Mouse (Mus musculus) cortical plate, adult 2 months (tissue): ENCODE measurements around the gene Acp2. TPM values are rescaled to one million over a fixed set of nuclear protein-coding genes. Genes with fewer than 3 reads are reported as not detected.
A peak's percentile ranks its signal among the peaks of the same experiment; 100 is the strongest.
"Not testable (repeated sequence)": the region's sequence is repeated elsewhere in the genome, so short reads cannot be mapped to it uniquely, and the experiment has no call there.

Experiments
- H3K27ac ChIP-seq: fragments of 200-500 bp; 2 replicates; pipeline ENCODE4 v1.5.1; 2012; ENCODE audit warnings: low read length, control low read depth, inconsistent platforms; ENCODE audit not compliant: insufficient read depth
- H3K4me1 ChIP-seq: fragments of 200-500 bp; 2 replicates; pipeline ENCODE4 v1.6.1; 2011; ENCODE audit warnings: low read length; ENCODE audit not compliant: control insufficient read depth, insufficient read depth
- H3K4me3 ChIP-seq: fragments of 200-500 bp; 2 replicates; pipeline ENCODE4 v1.5.1; 2011; ENCODE audit warnings: mild to moderate bottlenecking, low read length, control low read depth; ENCODE audit not compliant: insufficient read depth
- CTCF ChIP-seq: fragments of 200-500 bp; IDR thresholded peaks from 2 replicates; pipeline ENCODE4 v1.5.1; 2011; ENCODE audit warnings: mild to moderate bottlenecking, control low read depth, low read length; ENCODE audit not compliant: insufficient read depth; ENCODE audit errors: extremely low read depth
- POLR2A ChIP-seq: fragments of 200-500 bp; IDR thresholded peaks from 2 replicates; pipeline ENCODE4 v1.6.1; 2011; ENCODE audit warnings: mild to moderate bottlenecking, low read length, control low read depth; ENCODE audit not compliant: insufficient read depth; ENCODE audit errors: extremely low read depth
- polyA plus RNA-seq: library from polyadenylated mRNA; depleted of rRNA; stranded (reverse); fragments of >200 nt; gene quantifications from 2 replicates; pipeline ENCODE4 v1.2.3, GENCODE M21; 2012

The Acp2 gene
- polyA plus RNA-seq, 1 experiment = 34.2 TPM

DNA sequence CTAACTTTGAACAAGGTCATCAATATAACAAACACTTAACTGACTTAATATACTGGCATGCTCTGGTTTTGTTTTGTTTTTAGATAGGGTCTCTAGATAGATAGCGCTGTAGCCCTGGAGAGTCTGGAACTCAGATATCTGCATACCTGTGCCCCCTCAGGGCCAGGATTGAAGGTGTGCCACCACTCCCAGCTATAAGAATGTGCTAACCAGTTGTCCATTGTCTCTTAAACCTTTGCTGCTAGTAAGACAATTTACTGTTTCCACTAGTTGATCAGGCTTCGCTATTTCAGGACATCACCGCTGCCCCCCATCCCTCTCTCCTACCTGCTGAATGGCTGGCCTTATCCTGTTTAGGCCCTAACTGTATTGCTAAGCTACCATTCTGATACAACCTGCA is 17.8 kb downstream of the Acp2 start:
- no peak overlapping the region for H3K27ac ChIP-seq
- no peak for TF ChIP-seq POLR2A
- no peak for TF ChIP-seq CTCF
- H3K4me1 ChIP-seq = peaks cover 2% of the 10 kb centered on the region
- no peak overlapping the region for H3K4me3 ChIP-seq

DNA sequence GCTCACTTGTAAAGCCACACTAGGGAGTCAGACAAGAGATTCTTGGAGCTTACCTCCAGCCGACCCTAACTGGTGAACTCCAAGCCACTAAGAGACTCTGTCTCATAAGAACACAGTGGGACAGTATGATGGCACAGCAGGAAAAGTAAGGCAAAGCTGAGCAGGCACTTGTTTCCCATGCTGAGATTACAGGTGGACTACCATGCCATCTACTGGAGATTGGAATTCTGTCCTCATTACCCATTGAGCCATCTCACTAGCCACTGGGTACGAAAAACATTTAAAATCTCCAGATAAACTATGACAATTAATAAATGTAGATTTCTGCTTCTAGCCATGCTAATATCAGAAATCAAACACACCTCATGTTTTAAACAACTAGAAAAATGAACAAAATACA is 20.9 kb downstream of the Acp2 start:
- no peak overlapping the region for H3K4me3 ChIP-seq
- no peaks in the 10 kb centered on the region for H3K4me1 ChIP-seq
- TF ChIP-seq CTCF = peak; percentile 45
- no peak for TF ChIP-seq POLR2A
- H3K27ac ChIP-seq = no peak overlapping the region

DNA sequence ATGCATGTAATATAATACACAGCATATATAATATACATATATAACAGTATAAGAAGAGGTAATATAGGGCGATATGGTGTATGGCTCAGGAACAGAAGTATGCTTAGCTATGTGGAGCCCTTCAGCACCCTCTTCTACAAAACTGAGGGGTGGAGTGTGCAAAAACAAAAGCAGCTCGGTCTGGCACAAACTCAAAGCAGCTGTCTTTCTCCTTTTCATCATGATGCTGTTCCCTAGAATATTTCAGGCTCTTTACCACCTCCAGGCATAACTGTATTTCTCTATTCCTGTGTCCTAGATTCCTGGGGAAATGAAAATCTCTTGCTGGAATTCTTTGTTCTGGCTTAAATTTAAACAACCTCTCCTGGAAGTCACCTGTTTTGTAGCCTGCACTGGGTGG is 27.1 kb downstream of the Acp2 start:
- TF ChIP-seq CTCF = no peak
- TF ChIP-seq POLR2A = no peak
- Histone ChIP-seq H3K27ac (peak overlapping the region; percentile 84), H3K4me1 (peaks cover 1% of the 10 kb centered on the region; the same call in 1 of the 2 replicates), H3K4me3 (no peak overlapping the region)

DNA sequence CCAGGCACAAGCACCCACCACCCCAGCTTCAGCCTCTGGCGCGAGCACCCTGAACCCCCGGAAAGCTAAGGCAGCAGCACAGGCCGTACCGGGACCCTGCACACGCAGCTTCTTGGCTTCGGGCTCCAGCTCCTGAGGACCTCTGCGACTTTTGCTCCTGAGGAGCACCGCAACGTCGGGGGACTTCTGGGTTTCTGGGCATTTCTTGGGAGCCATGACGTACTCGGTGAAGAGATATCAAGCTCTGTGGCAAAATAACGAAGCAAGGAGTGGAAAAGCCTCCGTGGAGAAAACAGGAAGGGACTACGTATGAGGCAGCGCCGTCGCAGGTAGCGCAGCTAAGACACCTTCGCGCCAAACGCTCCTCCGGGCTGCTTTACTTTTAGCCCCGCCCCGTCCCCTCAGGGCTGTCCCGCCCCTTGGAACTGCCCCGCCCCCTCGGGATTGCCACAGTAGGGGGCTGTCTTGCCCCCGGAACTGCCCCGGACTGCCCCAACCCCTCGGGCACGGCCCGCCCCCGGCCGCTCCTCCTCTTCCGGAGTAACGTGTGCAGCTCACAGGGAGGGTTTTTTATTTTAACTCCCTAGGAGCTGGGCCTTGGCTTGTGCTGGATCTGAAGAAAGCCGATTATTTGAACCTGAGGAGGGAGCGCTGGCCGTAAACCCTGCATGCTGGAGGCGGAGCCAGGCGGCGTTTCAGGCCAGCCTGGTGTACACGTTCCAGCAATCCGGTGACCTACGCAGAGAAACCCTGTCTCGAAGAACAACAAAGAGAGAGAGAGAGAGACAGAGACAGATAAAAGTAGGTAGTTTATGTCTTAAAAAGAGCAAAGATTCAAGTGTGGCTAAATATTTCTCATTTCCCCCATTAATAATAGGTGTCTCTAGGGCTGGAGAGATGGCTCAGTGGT is 34.2 kb downstream of the Acp2 start, which contains the start of gene Ddb2:
Ddb2 (minus strand) TSS at position 382 of the 910 bp plus-strand sequence.
- Histone ChIP-seq H3K4me3 (peak within 1 kb of the TSS; percentile 93), H3K4me1 (no peaks in the 10 kb centered on the region; the same call in 1 of the 2 replicates), H3K27ac (peak within 1 kb of the TSS; percentile 20; the same call in 1 of the 2 replicates)
- TF ChIP-seq POLR2A = peak; percentile 44; the same call in 1 of the 2 replicates
- TF ChIP-seq CTCF = no peak

DNA sequence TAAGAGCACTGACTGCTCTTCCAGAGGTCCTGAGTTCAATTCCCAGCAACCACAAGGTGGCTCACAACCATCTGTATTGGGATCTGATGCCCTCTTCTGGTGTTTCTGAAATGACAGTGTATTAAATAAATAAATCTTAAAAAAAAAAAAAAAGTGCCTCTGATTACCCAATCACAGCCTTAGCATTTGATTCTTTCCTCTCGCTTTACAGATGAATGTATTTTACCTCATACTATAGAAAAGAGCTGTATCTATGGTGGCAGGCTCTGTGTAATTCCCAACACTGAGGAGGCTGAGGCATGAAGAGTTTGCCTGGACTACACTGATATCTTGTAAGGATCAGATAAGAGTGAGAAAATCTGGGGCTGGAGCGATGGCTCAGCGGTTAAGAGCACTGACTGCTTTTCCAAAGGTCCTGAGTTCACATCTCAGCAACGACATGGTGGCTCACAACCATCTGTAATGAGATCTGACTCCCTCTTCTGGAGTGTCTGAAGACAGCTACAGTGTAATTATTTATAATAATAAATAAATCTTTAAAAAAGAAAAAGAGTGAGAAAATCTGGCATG is 34.9 kb downstream of the Acp2 start:
- peak overlapping the region; percentile 93 for H3K4me3 ChIP-seq
- not testable (repeated sequence) for H3K27ac ChIP-seq, H3K4me1 ChIP-seq
- TF ChIP-seq CTCF = 0 out of 2 replicates have a peak, but pooled peaks have one; percentile 8

DNA sequence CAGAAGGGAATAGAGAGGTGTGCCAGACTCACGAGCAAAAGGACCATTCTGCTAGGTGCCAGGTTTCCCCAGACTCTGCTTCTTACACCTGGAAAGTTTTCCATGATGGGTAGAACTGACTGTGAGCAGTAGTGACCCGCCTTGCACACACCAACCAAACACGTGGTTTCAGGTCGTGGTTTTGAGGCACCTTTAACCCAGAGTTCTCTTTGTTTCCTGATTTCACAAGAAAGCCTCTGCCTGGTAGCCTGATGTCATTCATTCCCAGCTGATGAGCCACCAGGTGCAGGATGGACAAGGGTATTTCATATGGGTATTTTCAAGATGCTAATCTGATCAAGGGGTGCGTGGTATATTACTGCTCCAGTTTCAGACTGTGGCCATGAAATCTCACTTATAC is 39.9 kb downstream of the Acp2 start:
- H3K4me3 ChIP-seq = no peak overlapping the region
- no peak overlapping the region for H3K27ac ChIP-seq
- no peaks in the 10 kb centered on the region; the same call in 1 of the 2 replicates for H3K4me1 ChIP-seq
- TF ChIP-seq CTCF = no peak
- TF ChIP-seq POLR2A = no peak

DNA sequence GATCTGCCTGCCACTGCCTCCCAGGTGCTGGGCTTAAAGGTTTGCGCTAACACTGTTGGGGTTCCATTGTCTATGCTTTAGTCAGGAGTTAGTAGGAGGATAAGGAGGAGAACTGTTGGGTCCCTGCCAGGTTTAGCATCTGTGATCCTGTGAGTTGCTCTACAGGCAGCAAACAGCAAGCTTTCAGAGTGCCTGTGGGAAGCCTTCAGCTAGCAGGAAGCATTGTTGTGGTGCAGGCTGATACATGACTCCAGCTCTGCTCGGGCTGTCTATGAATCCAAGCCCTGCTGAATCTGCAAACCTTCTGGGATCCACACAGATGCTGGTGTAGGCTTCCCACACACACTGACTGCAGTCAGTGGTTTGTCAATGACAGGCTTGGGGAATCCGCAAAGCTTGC is 40.7 kb downstream of the Acp2 start:
- H3K27ac ChIP-seq = no peak overlapping the region
- H3K4me1 ChIP-seq = no peaks in the 10 kb centered on the region
- no peak overlapping the region for H3K4me3 ChIP-seq
- TF ChIP-seq POLR2A (peak; percentile 36; the same call in 1 of the 2 replicates), CTCF (no peak)

DNA sequence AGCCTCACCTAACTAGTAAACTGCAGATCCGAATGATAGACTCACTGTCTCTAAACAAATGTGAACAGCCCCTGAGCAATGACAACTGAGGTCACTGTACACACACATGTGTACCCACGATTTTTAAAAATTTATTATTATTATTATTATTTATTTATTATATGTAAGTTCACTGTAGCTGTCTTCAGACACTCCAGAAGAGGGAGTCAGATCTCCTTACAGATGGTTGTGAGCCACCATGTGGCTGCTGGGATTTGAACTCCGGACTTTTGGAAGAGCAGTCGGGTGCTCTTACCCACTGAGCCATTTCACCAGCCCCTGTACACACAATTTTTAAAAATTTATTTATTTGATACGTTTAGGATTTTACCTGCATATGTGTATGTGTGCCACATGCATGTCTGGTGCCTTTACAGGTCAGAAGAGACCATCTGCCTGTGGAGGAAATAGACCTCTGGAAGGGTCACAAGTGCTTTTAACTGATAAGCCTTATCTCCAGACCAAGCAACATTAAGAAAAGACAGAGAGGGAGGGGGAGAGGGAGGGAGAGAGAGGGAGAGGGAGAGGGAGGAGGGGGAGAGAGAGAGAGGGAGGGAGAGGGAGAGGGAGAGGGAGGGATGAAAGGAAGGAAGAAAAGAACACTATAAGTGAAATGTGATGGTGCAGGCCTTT is 42.0 kb downstream of the Acp2 start:
- TF ChIP-seq POLR2A (no peak), CTCF (no peak)
- H3K27ac ChIP-seq = no peak overlapping the region

DNA sequence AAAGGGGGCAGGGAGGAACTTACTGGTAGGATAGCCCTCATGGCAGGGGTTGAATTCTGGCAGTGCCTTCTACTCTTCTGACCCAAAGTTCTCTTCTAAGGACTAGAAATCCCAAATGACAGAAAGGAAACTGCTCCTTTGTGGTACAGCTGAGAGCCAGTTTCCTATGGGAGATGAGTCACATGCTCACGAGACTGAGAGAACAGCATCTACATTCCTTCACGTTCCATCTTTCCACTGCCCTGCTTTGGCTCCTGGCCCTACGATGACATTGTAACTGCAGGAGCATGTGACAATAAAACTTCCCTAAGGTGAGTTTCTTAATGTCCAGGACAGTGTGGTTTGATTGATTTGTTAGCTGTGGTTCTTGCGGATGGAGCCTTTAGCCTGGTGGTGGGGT is 45.7 kb downstream of the Acp2 start:
- TF ChIP-seq POLR2A (no peak), CTCF (no peak)
- no peak overlapping the region for H3K27ac ChIP-seq
- H3K4me3 ChIP-seq = no peak overlapping the region
- H3K4me1 ChIP-seq = no peaks in the 10 kb centered on the region

More for the DNA sequence above, 42.0 kb downstream of the Acp2 start:
- Histone ChIP-seq H3K4me3 (no peak overlapping the region), H3K4me1 (no peaks in the 10 kb centered on the region)

DNA sequence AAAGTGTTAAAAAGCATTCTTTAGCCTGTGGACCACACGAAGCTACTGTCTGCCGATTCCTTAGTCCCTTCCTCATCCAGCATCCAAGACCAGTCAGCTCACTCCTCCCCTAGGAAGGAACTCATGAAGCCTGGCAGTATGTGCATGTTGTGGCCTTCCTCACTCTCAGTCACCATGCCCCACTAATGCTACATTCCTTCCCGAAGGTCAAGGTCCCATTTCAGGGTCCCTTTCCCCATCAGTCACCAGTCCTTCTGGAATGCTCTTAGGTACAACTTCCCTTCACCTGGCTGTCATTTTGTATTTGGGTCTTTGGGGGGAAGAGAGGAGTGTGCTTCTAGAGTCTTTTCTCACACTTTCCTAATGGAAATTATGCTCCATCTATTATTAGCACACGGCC is 49.3 kb downstream of the Acp2 start:
- no peak for TF ChIP-seq POLR2A
- no peak for TF ChIP-seq CTCF
- Histone ChIP-seq H3K4me1 (no peaks in the 10 kb centered on the region), H3K4me3 (no peak overlapping the region), H3K27ac (no peak overlapping the region)
